Mouse (Mus musculus): ENCODE results near the gene Cyp26c1.

GRCm38 (mm10) chr19:37689478-37689877, 4.1 kb downstream of the Cyp26c1 start:
- TF ChIP-seq POLR2A (IDR thresholded peaks at IDR 0.05; ENCODE audit: low read depth, low read length), result no peak
- TF ChIP-seq CTCF (IDR thresholded peaks at IDR 0.05; ENCODE audit: extremely low read depth, insufficient read length, insufficient replicate concordance, low read depth, low read length), result no peak
